Comparison of ENCODE assay signal across 15 mouse cellular contexts in genomic region chr3:52608086-52608426, GRCm38 (mm10).
"Had no signal": no experiment of that assay in that cellular context is flagged by ENCODE, and none has a peak within 500 bp of the region (broad histone marks: within the 10 kb centered on the region; RNA-seq: fewer than 3 reads in every experiment).

No protein-coding gene starts in this region.

- H3K9me3 ChIP-seq: neural tube, embryonic 15.5 days; stomach, embryonic 15.5 days had no signal

- H3K4me3 ChIP-seq: neural tube, embryonic 15.5 days; stomach, embryonic 15.5 days had no signal

- H3K36me3 ChIP-seq: neural tube, embryonic 15.5 days; stomach, embryonic 15.5 days had no signal

- DNase-seq: retina, postnatal 1 day; right cerebral cortex, adult 18-20 months; right cerebral cortex, postnatal 14 days; right cerebral cortex, postnatal 25 days; right cerebral cortex, postnatal 4 days; spleen, adult 18-20 months; thymus, adult 18-20 months; thymus, adult 2 months; thymus, postnatal 14 days; thymus, postnatal 25 days; thymus, postnatal 36 days; thymus, postnatal 4 days had no signal

- H3K27me3 ChIP-seq: neural tube, embryonic 15.5 days; stomach, embryonic 15.5 days had no signal

- H3K4me2 ChIP-seq: neural tube, embryonic 15.5 days; stomach, embryonic 15.5 days had no signal

- H3K27ac ChIP-seq: neural tube, embryonic 15.5 days; stomach, embryonic 15.5 days; stomach, postnatal 0 days had no signal
